Mouse (Mus musculus) adrenal gland, postnatal 25 days (tissue): ENCODE measurements around the gene Gmds. TPM values are rescaled to one million over a fixed set of nuclear protein-coding genes. Genes with fewer than 3 reads are reported as not detected.

ENCODE experiments used
- DNase-seq: peaks from one replicate; pipeline ENCODE4 v3.0.0; 2021; ENCODE audit warnings: mixed read lengths
- total RNA-seq: library from RNA; stranded (reverse); gene quantifications from 2 replicates; pipeline ENCODE4 v1.2.3, GENCODE M21; 2021

Gene Gmds
- total RNA-seq, 1 experiment from 2014 or later: 4.9 TPM

DNA sequence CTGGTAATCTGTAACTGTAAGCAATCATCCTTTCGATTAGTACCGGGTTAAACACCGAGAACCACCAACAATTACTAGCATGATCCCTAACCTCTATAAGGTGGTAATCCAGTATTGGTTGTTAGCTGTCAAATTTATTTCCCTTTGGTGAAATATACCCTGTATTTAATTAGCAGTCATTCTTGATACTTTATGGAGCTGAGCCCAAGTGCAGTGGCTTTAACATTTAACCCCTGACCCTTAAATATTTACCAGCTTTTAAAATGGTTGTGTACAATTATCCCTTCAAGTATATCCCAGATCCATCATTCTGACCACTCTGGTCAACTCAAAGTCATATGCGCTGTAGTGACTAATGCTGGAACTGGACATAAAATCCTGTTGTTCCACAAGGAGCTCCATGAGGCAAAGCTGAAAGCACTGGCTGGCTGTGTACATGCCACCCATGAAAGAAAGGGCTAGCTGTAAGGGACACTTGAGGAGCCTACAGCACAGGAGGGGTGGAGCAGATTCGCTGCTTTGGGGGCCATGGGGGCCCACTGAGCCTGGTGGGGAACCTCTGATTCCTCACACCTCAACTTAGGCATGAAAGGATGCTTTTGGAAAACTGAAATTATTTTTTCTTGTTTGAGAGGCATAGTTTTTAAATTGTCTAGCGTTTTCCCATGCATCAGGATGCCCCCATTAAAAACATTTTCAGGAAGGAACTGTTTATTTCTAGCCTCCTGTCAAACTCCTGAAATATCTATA is 312.1 kb downstream of the Gmds start:
- no peak for DNase-seq

DNA sequence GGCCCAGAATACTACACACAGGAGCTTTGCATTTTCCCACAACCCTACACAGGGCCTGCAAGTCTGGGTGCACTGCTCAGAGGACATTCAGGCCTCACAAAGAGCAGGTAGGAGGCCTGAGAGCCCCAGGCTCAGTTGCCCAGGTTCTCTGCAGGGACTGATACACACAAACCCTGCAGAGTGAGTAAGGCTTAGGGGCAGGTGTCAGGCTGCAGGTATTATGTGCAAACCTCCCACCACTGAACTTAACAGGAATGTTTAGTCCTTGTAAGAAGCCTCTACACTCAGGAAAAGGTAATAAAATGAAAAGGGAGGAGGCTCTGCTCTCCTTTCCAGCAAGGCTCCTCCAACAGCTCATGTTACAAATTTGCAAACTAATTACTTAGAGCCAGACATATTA is 313.7 kb downstream of the Gmds start:
- no peak for DNase-seq

DNA sequence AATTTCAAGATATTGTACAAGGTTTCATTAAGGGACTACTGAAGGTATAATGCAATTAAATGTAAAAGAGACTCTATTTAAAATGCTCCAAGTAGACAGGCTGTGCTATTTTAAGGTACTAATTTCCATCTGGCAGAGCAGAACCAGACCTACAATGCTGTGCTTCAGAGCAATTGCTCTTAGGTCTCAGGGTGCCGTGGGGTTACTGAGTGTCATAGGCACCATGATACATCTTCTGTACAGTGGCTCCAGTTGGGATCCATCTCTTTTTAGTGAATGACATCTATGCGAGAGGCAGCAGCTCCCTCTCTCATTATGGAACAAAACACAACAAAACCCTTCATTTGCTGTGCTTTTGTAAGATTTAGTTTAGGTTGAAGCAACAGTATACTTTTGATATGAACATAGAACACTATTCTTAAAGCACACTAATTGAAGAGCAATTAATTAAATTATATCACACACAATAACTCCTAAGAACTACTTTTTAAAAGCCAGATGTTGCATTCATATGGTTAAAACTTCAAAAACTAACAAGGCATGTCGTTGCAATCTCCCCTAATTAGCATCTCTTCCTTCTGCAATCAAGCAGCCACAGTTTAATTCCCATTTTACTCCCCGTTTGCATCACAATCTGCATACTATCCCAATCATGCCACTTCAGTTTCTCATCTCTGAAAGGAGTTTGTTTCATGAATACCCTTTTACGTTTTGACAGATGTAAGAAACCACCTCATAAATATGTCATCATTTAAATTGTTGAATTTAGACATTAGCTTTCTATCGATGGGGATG is 317.9 kb downstream of the Gmds start:
- no peak for DNase-seq

DNA sequence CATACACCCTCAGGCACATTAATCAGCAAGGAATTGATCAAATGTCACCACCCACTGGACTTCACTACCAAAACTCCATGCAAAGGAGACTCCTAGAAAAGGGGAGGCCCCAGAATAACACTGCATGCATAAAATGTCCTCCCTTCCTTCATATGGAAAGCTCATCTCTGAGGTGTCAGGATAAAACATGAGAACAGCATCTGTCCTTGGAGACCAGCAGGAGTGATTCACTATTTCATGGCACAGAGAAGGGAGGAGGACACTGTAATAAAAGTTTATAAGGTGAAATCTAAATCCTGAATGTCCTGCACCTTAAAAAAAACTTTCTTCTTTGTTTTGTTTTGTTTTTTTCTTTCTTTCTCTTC is 319.3 kb downstream of the Gmds start:
- no peak for DNase-seq

DNA sequence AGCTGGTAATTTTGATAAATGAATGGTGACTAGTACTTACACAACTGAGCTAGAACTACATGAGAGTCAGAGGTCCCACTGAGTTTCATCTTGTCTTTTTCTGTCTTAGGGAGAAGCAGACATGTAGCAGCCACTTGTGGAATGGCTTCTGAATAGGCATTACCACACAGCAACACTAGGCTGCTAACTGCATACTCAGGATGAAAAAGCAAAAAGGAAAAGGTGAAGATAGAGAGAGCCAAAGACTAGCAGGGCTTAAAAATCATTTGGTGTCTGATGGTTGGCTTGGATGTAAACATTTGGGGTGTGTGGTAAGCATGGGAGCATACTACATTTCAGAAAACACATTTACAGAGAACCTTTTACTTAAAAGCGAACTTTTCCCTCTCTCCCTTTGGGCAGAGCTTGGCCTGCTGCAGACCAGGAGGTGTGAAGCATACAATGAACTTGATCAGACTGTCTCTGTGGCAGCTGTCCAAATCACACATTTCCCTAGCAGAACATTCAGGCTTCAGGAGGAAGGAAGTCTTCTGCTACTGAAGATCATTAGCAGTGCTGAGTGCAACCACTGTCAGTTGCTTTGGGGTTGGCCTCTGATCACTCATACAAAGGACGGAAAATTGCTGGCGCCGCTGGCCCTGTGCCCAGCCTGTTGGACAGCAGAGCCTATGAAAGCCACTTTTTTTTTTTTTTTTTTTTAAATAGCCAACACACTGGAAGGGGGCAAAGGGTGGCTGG is 319.9 kb downstream of the Gmds start:
- DNase-seq: peak; percentile 87

DNA sequence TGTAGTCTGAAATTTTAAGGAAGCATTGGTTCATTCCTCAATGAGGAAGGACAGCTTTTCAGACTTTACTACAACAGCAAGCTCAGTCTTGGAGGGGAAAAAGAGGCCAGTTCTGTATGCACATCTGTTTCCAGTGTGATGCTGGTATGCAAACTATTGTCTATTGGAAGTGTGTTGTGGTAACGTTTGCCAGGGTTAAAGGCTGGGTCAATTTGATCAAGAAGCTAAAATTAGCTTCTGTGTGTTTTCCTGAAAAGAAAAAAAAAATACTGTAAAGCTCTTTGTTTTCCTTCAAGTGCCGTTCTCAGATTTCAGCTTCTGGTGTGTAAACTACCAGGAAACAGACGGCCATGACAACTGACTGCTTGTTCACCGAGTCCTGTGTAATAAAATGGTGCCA is 329.7 kb downstream of the Gmds start:
- no peak for DNase-seq

DNA sequence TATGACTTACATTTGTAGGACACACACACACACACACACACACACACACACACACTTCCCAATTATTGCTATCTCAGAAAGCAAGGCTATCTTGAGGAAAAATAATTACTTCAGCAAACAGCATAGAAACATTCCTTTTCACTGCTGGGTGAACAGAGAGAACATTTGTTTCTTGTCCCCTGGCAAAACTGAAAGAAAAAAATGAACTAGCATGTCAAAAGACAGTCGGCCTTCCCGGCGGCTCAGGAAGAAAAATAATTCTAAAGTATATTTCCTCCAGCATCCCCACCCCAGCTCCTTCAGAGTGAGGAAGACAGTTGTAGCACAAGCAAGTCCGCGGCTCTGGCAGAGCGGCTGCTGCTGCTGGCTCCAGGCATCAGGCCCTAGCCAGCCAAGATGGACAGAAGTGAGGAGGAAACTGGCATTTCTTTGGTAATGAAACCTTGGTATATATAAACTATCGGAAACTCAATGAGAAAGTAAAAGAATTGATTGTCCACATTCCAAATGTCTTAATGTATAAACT is 330.4 kb downstream of the Gmds start:
- no peak for DNase-seq

DNA sequence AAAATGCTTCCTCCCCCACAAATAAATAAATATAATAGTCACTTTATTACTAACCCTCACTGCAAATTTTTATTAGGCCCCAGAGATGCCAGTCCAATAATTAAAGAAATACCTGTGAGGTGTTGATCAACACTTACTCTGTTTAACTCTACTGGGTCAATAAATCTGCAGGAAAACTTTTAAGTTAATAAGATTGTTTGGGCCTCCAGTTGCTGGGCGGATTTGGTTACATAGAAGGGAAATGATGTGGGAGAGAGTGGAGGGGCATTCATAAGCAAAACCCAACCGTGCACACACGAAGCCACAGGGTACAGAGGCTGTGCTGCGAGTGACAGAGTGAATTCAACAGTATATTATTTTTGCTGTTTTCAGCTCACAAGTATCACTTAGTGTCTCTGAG is 345.1 kb downstream of the Gmds start:
- no peak for DNase-seq

DNA sequence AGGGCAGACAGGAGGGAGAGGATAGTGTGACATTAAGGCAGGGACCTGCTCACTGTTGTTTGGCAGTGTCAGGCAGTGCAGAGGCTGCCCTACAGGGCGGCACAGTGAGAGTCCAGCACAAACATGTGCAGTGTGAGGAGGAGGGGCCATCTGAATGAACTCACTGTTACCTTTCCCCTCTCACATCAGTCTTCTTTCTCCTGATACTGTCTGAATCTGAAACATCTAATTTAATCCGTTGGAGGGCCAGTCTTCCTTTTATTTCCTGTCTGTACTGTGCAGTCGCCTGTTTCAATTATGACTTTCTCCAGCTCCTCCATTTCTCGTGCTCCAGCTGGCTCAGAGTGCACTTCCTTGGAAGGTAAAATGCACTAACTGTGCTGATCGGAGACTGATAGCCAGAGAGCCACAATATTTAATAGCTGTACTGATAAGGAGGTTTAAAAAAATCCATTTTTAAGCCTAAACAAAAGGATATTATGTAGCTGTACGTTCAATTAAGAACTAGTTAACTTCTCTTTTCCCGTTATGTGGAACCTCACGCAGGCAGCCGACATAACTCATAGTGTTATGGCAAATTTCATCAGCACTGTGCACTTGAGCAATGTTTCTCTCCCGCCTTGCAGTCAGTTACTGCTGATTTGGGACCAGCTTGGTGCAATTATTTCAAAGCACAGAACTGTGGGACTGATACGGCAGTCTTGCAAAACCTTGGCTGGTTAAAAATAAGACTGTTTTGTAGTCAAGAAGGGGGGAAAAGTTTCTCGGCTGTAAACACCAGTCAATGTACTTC is 345.9 kb downstream of the Gmds start:
- DNase-seq: no peak

DNA sequence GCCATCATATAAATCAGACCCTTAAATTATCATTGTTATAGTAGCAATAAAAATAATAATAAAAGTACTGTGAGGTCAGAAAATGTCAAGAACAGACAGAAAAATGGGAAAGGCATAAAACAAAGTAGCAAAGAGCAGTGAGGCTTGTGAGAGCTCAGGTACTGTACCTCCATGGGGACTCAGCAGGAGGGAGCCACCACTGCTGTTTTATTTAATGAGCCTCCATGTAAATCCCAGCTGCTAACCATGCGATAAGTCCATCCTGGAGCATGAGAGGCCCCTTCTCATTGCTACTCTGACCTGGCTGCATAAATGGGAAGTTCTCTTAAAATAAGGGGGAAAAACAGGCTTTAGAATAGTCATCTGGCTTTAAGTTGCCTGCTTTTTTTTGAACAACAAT is 357.3 kb downstream of the Gmds start:
- DNase-seq: no peak

DNA sequence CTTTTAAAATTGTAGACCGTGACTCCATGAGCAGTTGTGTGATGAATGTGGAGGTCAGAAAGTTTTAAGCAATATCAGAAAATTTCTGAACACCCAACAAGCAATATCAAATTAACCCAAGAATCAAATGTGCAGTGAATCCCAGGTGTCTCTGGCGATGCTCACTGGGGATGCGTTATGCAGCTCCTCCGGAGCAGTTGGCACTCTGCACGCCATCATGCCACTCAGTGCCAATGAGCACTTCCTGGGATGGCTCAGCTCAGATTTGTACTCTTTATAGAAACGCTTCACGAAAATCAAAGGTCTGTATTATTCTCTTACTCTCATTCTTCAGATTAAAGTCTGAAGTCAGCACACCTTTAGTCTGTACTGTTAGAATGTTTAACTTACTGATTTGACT is 360.4 kb downstream of the Gmds start:
- no peak for DNase-seq

DNA sequence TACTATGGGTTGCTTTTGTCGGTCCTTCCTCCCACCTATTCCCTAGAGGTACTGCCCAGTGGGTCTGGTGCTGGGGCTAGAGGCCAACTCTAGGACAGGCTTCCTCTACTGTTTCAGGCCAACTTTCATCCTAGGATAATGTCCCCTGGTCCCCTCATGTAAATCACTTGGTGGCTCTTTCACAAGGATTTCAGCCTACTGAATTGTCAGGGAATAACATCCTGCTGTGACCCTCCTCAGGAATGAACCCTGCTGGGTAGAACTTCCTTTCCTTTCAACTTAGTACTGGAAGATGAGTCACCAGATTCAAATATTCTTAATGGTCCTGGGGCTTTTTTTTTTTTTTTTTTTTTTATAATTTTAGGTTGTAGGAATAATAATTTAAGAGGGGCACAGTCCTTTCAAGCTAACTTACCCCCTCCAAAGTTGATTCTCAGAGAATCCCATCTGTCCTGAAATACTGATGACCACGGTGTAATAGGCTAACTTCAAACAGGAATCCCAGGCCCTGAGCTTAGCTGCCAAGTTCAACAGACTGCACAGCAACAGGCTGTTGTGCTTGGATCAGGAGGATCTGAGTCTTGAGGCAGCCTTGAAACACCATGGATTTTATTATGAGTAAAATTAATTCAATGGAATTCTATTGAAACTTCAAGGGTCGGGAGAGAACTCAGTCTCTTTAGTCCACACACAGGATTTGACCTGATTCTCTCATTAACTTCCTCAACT is 363.6 kb downstream of the Gmds start:
- no peak for DNase-seq

DNA sequence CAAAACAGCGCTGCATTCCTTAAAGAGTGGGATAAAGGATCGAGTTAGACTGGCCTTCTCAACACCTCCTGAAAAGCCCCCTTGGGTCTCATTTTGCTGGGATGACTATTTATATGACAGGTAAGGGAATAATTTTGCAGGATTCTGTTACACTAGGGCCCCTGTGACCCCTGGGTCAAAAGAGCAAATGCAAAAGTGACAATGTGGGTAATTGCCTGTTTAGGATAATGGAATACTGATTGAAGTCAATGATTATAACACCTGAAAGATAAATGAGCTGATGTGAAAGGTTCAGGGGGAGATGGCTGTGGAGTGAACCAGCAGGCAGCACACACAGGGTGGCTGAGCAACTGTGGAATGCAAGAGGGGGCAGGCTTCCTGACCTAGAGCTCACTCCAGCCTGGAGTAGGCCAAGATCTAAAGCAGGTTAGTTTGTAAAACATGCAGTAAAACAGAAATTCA is 367.5 kb downstream of the Gmds start:
- no peak for DNase-seq

DNA sequence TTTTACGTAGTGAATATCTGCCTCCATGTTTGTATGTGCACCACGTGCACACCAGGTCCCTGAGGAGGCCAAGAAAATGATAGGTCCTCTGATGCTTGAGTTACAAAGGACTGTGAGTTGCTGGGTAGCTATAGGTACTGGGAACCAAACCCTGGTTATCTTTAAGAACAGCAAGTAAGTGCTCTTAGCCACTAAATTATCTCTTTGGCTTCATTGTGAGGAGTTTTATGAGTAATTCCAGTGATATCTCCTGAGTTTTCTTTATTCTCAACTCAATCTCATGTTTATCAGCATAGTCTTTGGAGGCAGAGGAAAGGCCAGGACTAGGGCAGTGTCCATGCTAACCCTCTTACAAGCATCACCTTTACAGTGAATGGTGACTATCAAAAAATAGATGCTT is 370.3 kb downstream of the Gmds start:
- no peak for DNase-seq

DNA sequence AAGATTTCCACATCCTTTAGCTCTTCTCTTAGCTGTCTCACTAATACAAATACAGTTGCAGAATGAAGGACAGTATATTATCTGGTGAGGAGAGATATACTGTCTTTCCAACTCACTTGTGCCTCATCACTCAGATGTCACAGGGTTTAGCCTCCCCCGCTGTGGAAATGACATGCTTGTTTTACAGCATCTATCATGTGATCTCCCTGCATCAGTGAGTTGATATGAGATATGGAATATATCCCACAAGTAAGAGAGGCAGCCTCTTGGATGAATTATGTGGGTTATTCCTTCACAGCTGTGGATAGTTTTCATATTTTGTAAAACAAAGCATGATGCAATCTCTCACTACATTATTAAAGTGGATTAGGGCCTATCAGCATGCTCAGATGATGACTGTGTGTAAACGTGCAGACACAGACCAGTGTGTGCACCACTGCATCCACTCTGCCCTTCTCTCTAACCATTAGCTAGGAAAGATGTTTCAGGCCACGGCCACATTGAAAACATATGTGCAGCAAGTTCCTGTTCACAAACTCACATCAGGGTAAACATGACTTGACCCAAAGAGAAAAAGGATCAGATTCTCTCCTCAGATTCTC is 371.5 kb downstream of the Gmds start:
- no peak for DNase-seq

DNA sequence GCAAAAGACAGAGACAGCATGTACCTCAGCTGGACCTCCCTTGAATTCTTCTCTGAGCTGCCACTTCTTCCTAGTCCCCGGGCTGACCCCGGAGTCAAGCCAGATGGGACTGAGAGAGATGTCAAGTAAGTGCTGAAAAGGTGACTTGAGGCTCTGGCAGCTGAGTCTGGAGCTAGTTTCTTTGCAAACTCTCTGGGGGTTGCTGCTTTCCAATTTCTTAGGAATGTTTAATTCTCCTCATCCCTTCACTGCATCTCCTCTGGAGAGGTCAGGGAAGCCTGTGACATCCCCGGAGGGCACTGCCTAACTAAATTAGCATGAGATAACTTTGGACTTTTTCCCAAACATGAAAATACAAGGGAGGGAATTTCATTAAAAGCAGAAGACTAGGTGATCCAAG is 378.0 kb downstream of the Gmds start:
- no peak for DNase-seq

DNA sequence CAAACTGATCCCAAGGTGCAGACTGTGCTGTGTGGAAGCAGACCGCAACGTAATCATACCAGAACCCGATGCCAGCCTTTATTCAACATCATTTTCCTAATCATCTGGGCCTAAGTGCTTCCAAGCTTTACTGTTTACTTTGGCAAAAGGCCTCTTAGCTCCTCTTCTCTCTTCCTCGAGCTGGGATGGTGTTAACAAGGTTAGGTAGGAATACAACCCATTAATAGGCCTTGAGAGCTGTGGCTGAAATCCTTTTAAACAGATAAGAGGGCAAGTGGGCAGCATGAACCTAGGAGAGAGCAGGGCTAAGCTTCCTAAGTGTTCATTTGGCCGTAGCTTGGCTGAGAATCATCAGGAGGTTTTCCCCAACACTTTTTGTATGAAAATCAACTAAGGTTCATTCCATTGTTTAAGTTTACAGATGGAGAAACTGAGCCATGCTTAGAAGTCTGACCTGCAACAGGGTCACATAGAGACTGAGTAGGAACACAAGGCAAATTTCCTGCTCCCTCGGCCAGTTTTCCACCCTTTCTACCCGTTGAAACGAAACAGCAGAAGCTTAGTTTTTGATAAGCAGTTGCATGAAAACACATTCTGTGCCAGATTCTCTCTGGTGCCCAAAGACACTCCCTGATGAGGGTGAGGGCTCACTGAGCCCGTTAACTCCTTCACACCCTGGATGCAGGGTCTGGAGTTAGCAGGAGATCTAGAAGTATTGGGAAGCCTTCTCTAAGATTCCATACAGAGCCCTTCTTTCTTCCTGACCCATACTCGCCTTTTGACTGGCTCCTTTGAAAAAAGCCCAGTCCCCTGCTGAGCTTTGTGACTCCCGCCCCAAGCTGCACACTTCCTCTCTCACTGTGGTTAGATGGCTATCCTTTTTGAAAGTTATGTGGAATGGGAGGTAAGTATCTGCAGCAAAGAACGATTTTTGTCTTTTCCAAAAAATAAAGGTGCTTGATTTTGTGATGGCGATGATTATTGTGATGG is 379.9 kb downstream of the Gmds start:
- DNase-seq: no peak

DNA sequence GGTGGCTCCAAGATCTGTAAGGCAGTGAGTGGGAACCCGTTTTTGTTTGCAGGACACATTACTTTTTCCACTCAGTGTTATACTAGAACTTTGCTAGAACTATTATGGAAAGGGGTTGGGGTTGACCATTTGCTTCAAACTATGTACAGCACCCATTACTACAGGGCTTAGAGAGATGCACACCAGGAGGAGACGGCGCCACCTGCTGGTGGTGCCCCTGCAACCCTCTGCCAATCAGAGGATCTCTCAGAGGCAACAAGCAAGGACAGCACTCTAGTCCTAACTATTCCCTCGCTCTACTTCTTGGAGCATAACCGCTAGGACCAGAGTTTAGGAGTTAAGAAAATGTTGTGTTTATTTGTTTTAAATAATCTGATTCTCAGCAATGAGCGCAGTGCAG is 382.0 kb downstream of the Gmds start:
- DNase-seq: peak; percentile 83

DNA sequence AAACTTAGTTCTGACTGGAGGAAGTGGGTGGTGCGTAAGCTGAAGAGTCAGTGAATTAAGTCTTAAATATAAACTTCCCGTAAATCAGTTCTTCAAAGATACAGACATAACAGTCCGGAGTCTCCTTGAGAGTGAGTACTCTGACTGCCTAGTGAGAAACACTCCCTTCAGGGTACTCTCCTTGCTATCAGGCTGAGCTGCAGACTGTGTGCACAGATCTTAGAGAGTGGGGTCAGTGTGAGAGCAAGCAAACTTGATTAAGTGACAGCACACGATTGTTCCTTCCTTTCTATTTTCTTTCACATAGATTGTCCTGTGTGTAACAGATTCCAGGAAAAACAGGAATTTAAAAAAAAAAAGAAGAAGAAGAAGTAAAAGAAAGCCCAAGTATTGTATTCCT is 382.4 kb downstream of the Gmds start:
- no peak for DNase-seq

DNA sequence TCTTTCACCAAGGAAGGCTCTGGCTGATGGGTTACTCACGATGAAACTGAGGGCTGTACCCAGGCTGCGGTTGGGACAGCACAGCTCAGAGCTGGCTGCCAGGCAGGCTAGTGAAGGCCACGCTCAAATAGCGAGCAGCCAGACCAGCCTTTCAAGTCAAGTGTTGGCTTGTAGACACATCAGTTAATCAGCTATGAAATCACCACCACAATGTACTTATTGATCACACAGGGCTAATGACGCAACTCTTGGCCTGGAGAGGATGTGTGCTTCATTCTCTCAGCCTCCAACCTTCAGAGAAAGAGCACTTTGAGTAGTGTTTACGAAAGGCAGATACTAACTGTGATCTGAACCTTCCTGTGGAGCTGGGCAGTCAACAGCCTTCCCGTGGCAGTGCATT is 383.4 kb downstream of the Gmds start:
- peak; percentile 36 for DNase-seq
